8 mouse cellular contexts compared by ENCODE assay signal in genomic region chr15:101175131-101175460, GRCm38 (mm10). TPM values are rescaled to one million over a fixed set of nuclear protein-coding genes. Genes with fewer than 3 reads are reported as not detected.
A peak's percentile ranks its signal among the peaks of the same experiment; 100 is the strongest.
DNase-seq lines count a peak whose midpoint lies in the region; ATAC-seq and TF ChIP-seq lines count a peak whose summit lies in the region.

No protein-coding gene starts in this region.

- no peaks in the 10 kb centered on the region for H3K36me3 ChIP-seq in heart, embryonic 11.5 days (ENCODE audit: control insufficient read depth, insufficient read depth, low read length)
- H3K36me3 ChIP-seq in CH12.LX (replicated peaks in 1 of 2; ENCODE audit: control insufficient read depth in 1 of 2, insufficient read depth in 1 of 2, low read length in 1 of 2): no peaks in the 10 kb centered on the region
- H3K36me3 ChIP-seq in forebrain, embryonic 13.5 days (ENCODE audit: poor library complexity, severe bottlenecking): no peaks in the 10 kb centered on the region
- no peaks in the 10 kb centered on the region for H3K36me3 ChIP-seq in liver, embryonic 13.5 days

- no peak for TF ChIP-seq EP300 in CH12.LX (IDR thresholded peaks at IDR 0.05; ENCODE audit: low read length)

- dilution Hi-C loops in CH12.LX (cut with MboI; ENCODE audit: extremely low pct_ligation_motif_present, extremely low pct_unique_long_range_greater_than_20kb, low sequenced_read_pairs): no loop called here

- 12% methylated on average over 5 of the region's 5 CpGs for WGBS in heart, embryonic 11.5 days (ENCODE audit: insufficient replicate concordance)
- 14% methylated on average over 5 of the region's 5 CpGs for WGBS in forebrain, embryonic 13.5 days
- WGBS in liver, embryonic 13.5 days (ENCODE audit: insufficient replicate concordance): 8% methylated on average over 5 of the region's 5 CpGs

- H3K4me3 ChIP-seq in heart, embryonic 11.5 days (ENCODE audit: low read depth, low read length): peak overlapping the region; percentile 83
- no peak overlapping the region for H3K4me3 ChIP-seq in CH12.LX (replicated peaks in 1 of 3; ENCODE audit: low read depth in 2 of 3, low read length in 2 of 3, poor library complexity in 1 of 3)
- H3K4me3 ChIP-seq in forebrain, embryonic 13.5 days: peak overlapping the region; percentile 95
- H3K4me3 ChIP-seq in liver, embryonic 13.5 days (replicated peaks): peak overlapping the region; percentile 74

- TF ChIP-seq POLR2A in CH12.LX (IDR thresholded peaks at IDR 0.05; ENCODE audit: low read depth, low read length): no peak

- no peak overlapping the region for H3K27ac ChIP-seq in heart, embryonic 11.5 days (ENCODE audit: low read depth, low read length)
- no peak overlapping the region for H3K27ac ChIP-seq in CH12.LX (ENCODE audit: insufficient read depth, low read depth)
- peak overlapping the region; percentile 68 for H3K27ac ChIP-seq in forebrain, embryonic 13.5 days
- no peak overlapping the region for H3K27ac ChIP-seq in liver, embryonic 13.5 days

- H3K27me3 ChIP-seq in heart, embryonic 11.5 days (ENCODE audit: control insufficient read depth, insufficient read depth, low read length): no peaks in the 10 kb centered on the region
- peaks cover 39% of the 10 kb centered on the region for H3K27me3 ChIP-seq in CH12.LX (replicated peaks)
- peaks cover 10% of the 10 kb centered on the region for H3K27me3 ChIP-seq in forebrain, embryonic 13.5 days
- peaks cover 28% of the 10 kb centered on the region for H3K27me3 ChIP-seq in liver, embryonic 13.5 days

- no peaks in the 10 kb centered on the region for H3K79me2 ChIP-seq in CH12.LX (replicated peaks; ENCODE audit: control insufficient read depth, extremely low read depth, insufficient read depth, poor library complexity, severe bottlenecking)

- in situ Hi-C loops in CH12.LX (cut with MboI; ENCODE audit: low pct_ligation_motif_present, low pct_unique_long_range_greater_than_20kb, low sequenced_read_pairs): no loop called here

- TF ChIP-seq CTCF in CH12.LX (conservative IDR thresholded peaks at IDR 0.05 in 1 of 2, IDR thresholded peaks at IDR 0.05 in 1 of 2; ENCODE audit: low read depth in 2 of 2, low read length in 2 of 2): no peak

- peaks cover 41% of the 10 kb centered on the region for H3K4me1 ChIP-seq in heart, embryonic 11.5 days (ENCODE audit: control insufficient read depth, insufficient read depth, low read length)
- H3K4me1 ChIP-seq in CH12.LX (ENCODE audit: control insufficient read depth in 1 of 2, insufficient read depth in 2 of 2): peaks cover 14 to 16% of the 10 kb centered on the region in 2 experiments
- H3K4me1 ChIP-seq in forebrain, embryonic 13.5 days: peaks cover 53% of the 10 kb centered on the region
- peaks cover 72% of the 10 kb centered on the region for H3K4me1 ChIP-seq in liver, embryonic 13.5 days (replicated peaks)

- DNase-seq in heart, postnatal 36 days: no peak
- no peak for DNase-seq in CH12.LX (ENCODE audit: extremely low read depth)
- no peak for DNase-seq in liver, embryonic 13.5 days
- DNase-seq in adrenal gland, adult (ENCODE audit: inconsistent age in 2 of 2, low spot score in 1 of 2): no peak
- DNase-seq in adrenal gland, postnatal 4 days (ENCODE audit: low spot score in 2 of 2): no peak
- DNase-seq in adrenal gland, postnatal 36 days: no peak

- H3K9me3 ChIP-seq in heart, embryonic 11.5 days (replicated peaks; ENCODE audit: control insufficient read depth, low read length): no peaks in the 10 kb centered on the region
- H3K9me3 ChIP-seq in CH12.LX (replicated peaks; ENCODE audit: low read length): no peaks in the 10 kb centered on the region
- no peaks in the 10 kb centered on the region for H3K9me3 ChIP-seq in forebrain, embryonic 13.5 days (replicated peaks)
- H3K9me3 ChIP-seq in liver, embryonic 13.5 days (replicated peaks): no peaks in the 10 kb centered on the region

- intact Hi-C loops in heart, postnatal 36 days (cut with DNase I): no loop called here

- H3K9ac ChIP-seq in heart, embryonic 11.5 days (ENCODE audit: low read depth, low read length): peak overlapping the region; percentile 90
- H3K9ac ChIP-seq in CH12.LX (ENCODE audit: insufficient read depth, low read depth): no peak overlapping the region
- H3K9ac ChIP-seq in forebrain, embryonic 13.5 days: peak overlapping the region; percentile 97
- peak overlapping the region; percentile 85 for H3K9ac ChIP-seq in liver, embryonic 13.5 days

- ATAC-seq in heart, embryonic 11.5 days (replicated peaks; ENCODE audit: insufficient number of reproducible peaks, low FRiP score, low TSS enrichment): no peak
- ATAC-seq in forebrain, embryonic 13.5 days: no peak
- ATAC-seq in liver, embryonic 13.5 days (ENCODE audit: low read depth): no peak

- no peak for TF ChIP-seq RAD21 in CH12.LX (IDR thresholded peaks at IDR 0.05; ENCODE audit: low read depth, low read length)

- peak overlapping the region; percentile 97 for H3K4me2 ChIP-seq in heart, embryonic 11.5 days
- peak overlapping the region; percentile 77; the same call in 1 of the 2 replicates for H3K4me2 ChIP-seq in CH12.LX (ENCODE audit: insufficient read depth, low read depth, poor library complexity, severe bottlenecking)
- H3K4me2 ChIP-seq in forebrain, embryonic 13.5 days: peak overlapping the region; percentile 89
- H3K4me2 ChIP-seq in liver, embryonic 13.5 days: peak overlapping the region; percentile 92

TF ChIP-seq in CH12.LX, 34 proteins besides CTCF, POLR2A, EP300 and RAD21 (continues in another document):
- TF ChIP-seq ZMIZ1 (IDR thresholded peaks at IDR 0.05; ENCODE audit: low read depth, low read length): no peak
- TF ChIP-seq BHLHE40 (IDR thresholded peaks at IDR 0.05; ENCODE audit: low read depth, low read length): no peak
- no peak for TF ChIP-seq MAFK (IDR thresholded peaks at IDR 0.05; ENCODE audit: insufficient replicate concordance, low read length)
- no peak for TF ChIP-seq KAT2A (IDR thresholded peaks at IDR 0.05; ENCODE audit: insufficient replicate concordance, low read length)
- no peak for TF ChIP-seq SIN3A (IDR thresholded peaks at IDR 0.05; ENCODE audit: low read length)
- TF ChIP-seq CHD1 (IDR thresholded peaks at IDR 0.05; ENCODE audit: low read depth, low read length): no peak
- TF ChIP-seq NELFE (IDR thresholded peaks at IDR 0.05; ENCODE audit: low read depth, low read length): no peak
- TF ChIP-seq ELF1 (IDR thresholded peaks at IDR 0.05; ENCODE audit: low read depth, low read length): no peak
- no peak for TF ChIP-seq MEF2A (IDR thresholded peaks at IDR 0.05; ENCODE audit: borderline replicate concordance, low read depth, low read length)
- TF ChIP-seq TBP (conservative IDR thresholded peaks at IDR 0.05; ENCODE audit: low read depth, low read length): no peak
- no peak for TF ChIP-seq GABPA (IDR thresholded peaks at IDR 0.05; ENCODE audit: insufficient replicate concordance, low read depth, low read length)
- TF ChIP-seq ZNF384 (IDR thresholded peaks at IDR 0.05; ENCODE audit: low read depth, low read length): no peak
- TF ChIP-seq PAX5 (IDR thresholded peaks at IDR 0.05; ENCODE audit: low read length): no peak
- no peak for TF ChIP-seq HCFC1 (IDR thresholded peaks at IDR 0.05; ENCODE audit: low read depth, low read length)
- no peak for TF ChIP-seq MAX (IDR thresholded peaks at IDR 0.05; ENCODE audit: low read length)
- TF ChIP-seq NRF1 (IDR thresholded peaks at IDR 0.05; ENCODE audit: low read depth, low read length): no peak

RNA-seq across cellular contexts. Expression of gene Acvr1b, which starts 1.2 kb away (rescaled TPM):
- 8.0 and 8.9 TPM in 2 replicates for polyA plus RNA-seq in heart, embryonic 11.5 days (2014; fragmentation: Nextera tagmentation; extraction: Ambion mirVana)
- 10 to 100 TPM; 12.6 to 14.6 TPM for total RNA-seq in heart, postnatal 36 days (2021)
- total RNA-seq in CH12.LX (2012; rRNA removed) (3.3 and 4.8 TPM in 2 replicates), CH12.LX (2014; rRNA removed) (2.6 and 2.9 TPM in 2 replicates)
- polyA plus RNA-seq in CH12.LX (2012; ENCODE audit: insufficient read length, low read depth): 2.7 TPM in 2 replicates
- polyA plus RNA-seq in forebrain, embryonic 13.5 days (2015; fragmentation: Nextera tagmentation; extraction: Ambion mirVana): 14.3 and 15.8 TPM in 2 replicates
- polyA plus RNA-seq in liver, embryonic 13.5 days (2015; fragmentation: Nextera tagmentation; extraction: Ambion mirVana): 1.0 and 1.6 TPM in 2 replicates
- total RNA-seq in adrenal gland, postnatal 4 days (2021): 10 to 100 TPM; 18.5 to 19.9 TPM
- total RNA-seq in adrenal gland, postnatal 36 days (2021): 1 to 10 TPM; 8.5 to 9.3 TPM

RNA-seq across cellular contexts. Expression of gene Acvrl1, which starts 46.8 kb away (rescaled TPM):
- 1.5 and 2.0 TPM in 2 replicates for polyA plus RNA-seq in heart, embryonic 11.5 days (2014; fragmentation: Nextera tagmentation; extraction: Ambion mirVana)
- 10 to 100 TPM; 22.3 to 31.1 TPM for total RNA-seq in heart, postnatal 36 days (2021)
- total RNA-seq in CH12.LX (2012; rRNA removed) (2.8 and 5.2 TPM in 2 replicates), CH12.LX (2014; rRNA removed) (4.0 and 6.3 TPM in 2 replicates)
- 9.5 and 10.3 TPM in 2 replicates for polyA plus RNA-seq in CH12.LX (2012; ENCODE audit: insufficient read length, low read depth)
- 5.0 and 5.3 TPM in 2 replicates for polyA plus RNA-seq in forebrain, embryonic 13.5 days (2015; fragmentation: Nextera tagmentation; extraction: Ambion mirVana)
- polyA plus RNA-seq in liver, embryonic 13.5 days (2015; fragmentation: Nextera tagmentation; extraction: Ambion mirVana): 1.2 and 1.3 TPM in 2 replicates
- total RNA-seq in adrenal gland, postnatal 4 days (2021): 10 to 100 TPM; 22.4 to 22.9 TPM
- 10 to 100 TPM; 13.4 to 17.5 TPM for total RNA-seq in adrenal gland, postnatal 36 days (2021)

RNA-seq across cellular contexts. Expression of gene Grasp, which starts 48.9 kb away (rescaled TPM):
- polyA plus RNA-seq in heart, embryonic 11.5 days (2014; fragmentation: Nextera tagmentation; extraction: Ambion mirVana): 4.1 TPM in 2 replicates
- total RNA-seq in heart, postnatal 36 days (2021): 10 to 100 TPM; 10.7 to 12.0 TPM
- total RNA-seq in CH12.LX (2012; rRNA removed): 2.9 and 6.7 TPM in 2 replicates
- total RNA-seq in CH12.LX (2014; rRNA removed): 1.4 and 2.3 TPM in 2 replicates
- 2.4 TPM in 2 replicates for polyA plus RNA-seq in CH12.LX (2012; ENCODE audit: insufficient read length, low read depth)
- polyA plus RNA-seq in forebrain, embryonic 13.5 days (2015; fragmentation: Nextera tagmentation; extraction: Ambion mirVana): 1.3 and 1.5 TPM in 2 replicates
- polyA plus RNA-seq in liver, embryonic 13.5 days (2015; fragmentation: Nextera tagmentation; extraction: Ambion mirVana): 0.29 and 0.44 TPM in 2 replicates
- total RNA-seq in adrenal gland, postnatal 4 days (2021): 10 to 100 TPM; 18.6 to 20.3 TPM
- 10 to 100 TPM; 18.7 to 60.1 TPM for total RNA-seq in adrenal gland, postnatal 36 days (2021)

RNA-seq across cellular contexts. Expression of gene Ankrd33, which starts 59.5 kb away (rescaled TPM):
- polyA plus RNA-seq in heart, embryonic 11.5 days (2014; fragmentation: Nextera tagmentation; extraction: Ambion mirVana): not detected in 2 replicates
- total RNA-seq in heart, postnatal 36 days (2021): not detected
- total RNA-seq in CH12.LX (2012; rRNA removed): not detected in 2 replicates
- total RNA-seq in CH12.LX (2014; rRNA removed): not detected in 2 replicates
- polyA plus RNA-seq in CH12.LX (2012; ENCODE audit: insufficient read length, low read depth): not detected in 2 replicates
- not detected in 2 replicates for polyA plus RNA-seq in forebrain, embryonic 13.5 days (2015; fragmentation: Nextera tagmentation; extraction: Ambion mirVana)
- polyA plus RNA-seq in liver, embryonic 13.5 days (2015; fragmentation: Nextera tagmentation; extraction: Ambion mirVana): not detected in 2 replicates
- 1 to 10 TPM in 1 of 2 experiments, under 1 TPM in 1; 0.73 to 1.2 TPM for total RNA-seq in adrenal gland, postnatal 4 days (2021)
- under 1 TPM; 0.56 to 0.99 TPM for total RNA-seq in adrenal gland, postnatal 36 days (2021)

Comparison
In these comparisons a context has a peak if more than half of its experiments do, and no peak if none do; other contexts are left out.
1. H3K4me3 ChIP-seq: peak in heart, embryonic 11.5 days (single experiment), forebrain, embryonic 13.5 days (single experiment) and liver, embryonic 13.5 days (single experiment); none in CH12.LX (0 of 3).
2. Peak in every context shown above with its lines, with median percentiles within 50 percentile points of each other: H3K4me2 ChIP-seq.